Mouse (Mus musculus): Measurements from ENCODE around the gene Aff4.

Gene Aff4

GRCm38 (mm10) chr11:53466231-53466971, 115.8 kb downstream of the Aff4 start:
- DNase-seq, result peak; percentile 87

- no peak for DNase-seq
Observed at GRCm38 (mm10) chr11:53469294-53469967, 118.8 kb downstream of the Aff4 start.

- DNase-seq, result peak; percentile 92
Observed at GRCm38 (mm10) chr11:53469968-53470695, 119.5 kb downstream of the Aff4 start, which contains the start of gene Gm9837. Gene Gm9837 (minus strand): TSS chr11:53470479.

Data from cerebellum, adult 11-12 months (tissue).